Mouse (Mus musculus): ENCODE results near the gene Setd7. TPM values are rescaled to one million over a fixed set of nuclear protein-coding genes. Genes with fewer than 3 reads are reported as not detected.

Setd7 gene
- total and polyA plus RNA-seq, 2 experiments = 1.6 to 1.9 TPM

GRCm38 (mm10) chr3:51554836-51555235, 5.8 kb downstream of the Setd7 start:
- WGBS = 94% methylated on average over 4 of the region's 4 CpGs

GRCm38 (mm10) chr3:51554067-51554466, 6.6 kb downstream of the Setd7 start:
- 80% methylated on average over 9 of the region's 9 CpGs for WGBS
- H3K4me1 ChIP-seq (ENCODE audit: control insufficient read depth, insufficient read depth, low read length) = peaks cover 1% of the 10 kb centered on the region; the same call in 1 of the 2 replicates

More at GRCm38 (mm10) chr3:51554836-51555235, 5.8 kb downstream of the Setd7 start:
- Histone ChIP-seq H3K27me3 (ENCODE audit: control insufficient read depth, insufficient read depth, low read length) (no peaks in the 10 kb centered on the region), H3K4me1 (ENCODE audit: control insufficient read depth, insufficient read depth, low read length) (peaks cover 1% of the 10 kb centered on the region; the same call in 1 of the 2 replicates), H3K9ac (ENCODE audit: low read depth, low read length) (no peak overlapping the region), H3K36me3 (ENCODE audit: control insufficient read depth, insufficient read depth, low read length) (no peaks in the 10 kb centered on the region), H3K79me2 (ENCODE audit: control insufficient read depth, insufficient read depth, low read length) (no peaks in the 10 kb centered on the region), H3K4me3 (ENCODE audit: insufficient read depth, low read depth, low read length) (no peak overlapping the region), H3K27ac (replicated peaks; ENCODE audit: insufficient read depth, low read depth, low read length) (no peak overlapping the region)
- TF ChIP-seq CTCF (IDR thresholded peaks at IDR 0.05; ENCODE audit: low read depth, low read length) (no peak), POLR2A (IDR thresholded peaks at IDR 0.05; ENCODE audit: extremely low read depth, insufficient read depth, low read length) (no peak)
- DNase-seq (ENCODE audit: extremely low read depth, low read depth, low spot score) = no peak

GRCm38 (mm10) chr3:51553497-51553875, 7.2 kb downstream of the Setd7 start:
- 34% methylated on average over 8 of the region's 8 CpGs for WGBS
- no peak overlapping the region for H3K4me3 ChIP-seq (ENCODE audit: insufficient read depth, low read depth, low read length)
- TF ChIP-seq CTCF (IDR thresholded peaks at IDR 0.05; ENCODE audit: low read depth, low read length) (no peak), POLR2A (IDR thresholded peaks at IDR 0.05; ENCODE audit: extremely low read depth, insufficient read depth, low read length) (no peak)
- DNase-seq (ENCODE audit: extremely low read depth, low read depth, low spot score) = peak; percentile 20
- H3K79me2 ChIP-seq (ENCODE audit: control insufficient read depth, insufficient read depth, low read length) = no peaks in the 10 kb centered on the region
- no peaks in the 10 kb centered on the region; the same call in 1 of the 2 replicates for H3K36me3 ChIP-seq (ENCODE audit: control insufficient read depth, insufficient read depth, low read length)
- H3K27me3 ChIP-seq (ENCODE audit: control insufficient read depth, insufficient read depth, low read length) = no peaks in the 10 kb centered on the region
- H3K27ac ChIP-seq (replicated peaks; ENCODE audit: insufficient read depth, low read depth, low read length) = no peak overlapping the region
- H3K4me1 ChIP-seq (ENCODE audit: control insufficient read depth, insufficient read depth, low read length) = peaks cover 1% of the 10 kb centered on the region; the same call in 1 of the 2 replicates
- no peak overlapping the region for H3K9ac ChIP-seq (ENCODE audit: low read depth, low read length)

More at GRCm38 (mm10) chr3:51554067-51554466, 6.6 kb downstream of the Setd7 start:
- DNase-seq (ENCODE audit: extremely low read depth, low read depth, low spot score) = no peak
- H3K79me2 ChIP-seq (ENCODE audit: control insufficient read depth, insufficient read depth, low read length) = no peaks in the 10 kb centered on the region
- no peaks in the 10 kb centered on the region; the same call in 1 of the 2 replicates for H3K36me3 ChIP-seq (ENCODE audit: control insufficient read depth, insufficient read depth, low read length)
- peak overlapping the region; percentile 6; the same call in 1 of the 2 replicates for H3K9ac ChIP-seq (ENCODE audit: low read depth, low read length)
- no peak for TF ChIP-seq CTCF (IDR thresholded peaks at IDR 0.05; ENCODE audit: low read depth, low read length)
- no peak for TF ChIP-seq POLR2A (IDR thresholded peaks at IDR 0.05; ENCODE audit: extremely low read depth, insufficient read depth, low read length)
- H3K27me3 ChIP-seq (ENCODE audit: control insufficient read depth, insufficient read depth, low read length) = no peaks in the 10 kb centered on the region
- H3K4me3 ChIP-seq (ENCODE audit: insufficient read depth, low read depth, low read length) = no peak overlapping the region
- no peak overlapping the region for H3K27ac ChIP-seq (replicated peaks; ENCODE audit: insufficient read depth, low read depth, low read length)

GRCm38 (mm10) chr3:51552841-51553496, 7.7 kb downstream of the Setd7 start:
- 24% methylated on average over 10 of the region's 10 CpGs for WGBS
- Histone ChIP-seq H3K4me3 (ENCODE audit: insufficient read depth, low read depth, low read length) (peak overlapping the region; percentile 56), H3K9ac (ENCODE audit: low read depth, low read length) (peak overlapping the region; percentile 43; the same call in 1 of the 2 replicates)

GRCm38 (mm10) chr3:51552197-51552596, 8.5 kb downstream of the Setd7 start:
- 91% methylated on average over 2 of the region's 2 CpGs for WGBS
- Histone ChIP-seq H3K9ac (ENCODE audit: low read depth, low read length) (no peak overlapping the region), H3K27ac (replicated peaks; ENCODE audit: insufficient read depth, low read depth, low read length) (no peak overlapping the region), H3K4me1 (ENCODE audit: control insufficient read depth, insufficient read depth, low read length) (peaks cover 1% of the 10 kb centered on the region; the same call in 1 of the 2 replicates), H3K27me3 (ENCODE audit: control insufficient read depth, insufficient read depth, low read length) (no peaks in the 10 kb centered on the region), H3K36me3 (ENCODE audit: control insufficient read depth, insufficient read depth, low read length) (no peaks in the 10 kb centered on the region; the same call in 1 of the 2 replicates), H3K4me3 (ENCODE audit: insufficient read depth, low read depth, low read length) (no peak overlapping the region), H3K79me2 (ENCODE audit: control insufficient read depth, insufficient read depth, low read length) (no peaks in the 10 kb centered on the region)
- DNase-seq (ENCODE audit: extremely low read depth, low read depth, low spot score) = no peak
- no peak for TF ChIP-seq CTCF (IDR thresholded peaks at IDR 0.05; ENCODE audit: low read depth, low read length)
- no peak for TF ChIP-seq POLR2A (IDR thresholded peaks at IDR 0.05; ENCODE audit: extremely low read depth, insufficient read depth, low read length)

More at GRCm38 (mm10) chr3:51552841-51553496, 7.7 kb downstream of the Setd7 start:
- H3K27me3 ChIP-seq (ENCODE audit: control insufficient read depth, insufficient read depth, low read length) = no peaks in the 10 kb centered on the region
- TF ChIP-seq POLR2A (IDR thresholded peaks at IDR 0.05; ENCODE audit: extremely low read depth, insufficient read depth, low read length) (no peak), CTCF (IDR thresholded peaks at IDR 0.05; ENCODE audit: low read depth, low read length) (no peak)
- H3K79me2 ChIP-seq (ENCODE audit: control insufficient read depth, insufficient read depth, low read length) = no peaks in the 10 kb centered on the region
- DNase-seq (ENCODE audit: extremely low read depth, low read depth, low spot score) = peak; percentile 16
- H3K4me1 ChIP-seq (ENCODE audit: control insufficient read depth, insufficient read depth, low read length) = peaks cover 1% of the 10 kb centered on the region; the same call in 1 of the 2 replicates
- H3K27ac ChIP-seq (replicated peaks; ENCODE audit: insufficient read depth, low read depth, low read length) = no peak overlapping the region; the same call in 1 of the 2 replicates
- no peaks in the 10 kb centered on the region; the same call in 1 of the 2 replicates for H3K36me3 ChIP-seq (ENCODE audit: control insufficient read depth, insufficient read depth, low read length)
